Mouse (Mus musculus) mesoderm, embryonic 11.5 days (tissue): ENCODE measurements around the gene Gse1.
"Not testable (repeated sequence)": the region's sequence is repeated elsewhere in the genome, so short reads cannot be mapped to it uniquely, and the experiment has no call there.

Experiments
- DNase-seq: peaks from one replicate; pipeline ENCODE4 v3.0.0-alpha.2; 2012; ENCODE audit warnings: low read depth, low spot score

Gse1 gene

DNA sequence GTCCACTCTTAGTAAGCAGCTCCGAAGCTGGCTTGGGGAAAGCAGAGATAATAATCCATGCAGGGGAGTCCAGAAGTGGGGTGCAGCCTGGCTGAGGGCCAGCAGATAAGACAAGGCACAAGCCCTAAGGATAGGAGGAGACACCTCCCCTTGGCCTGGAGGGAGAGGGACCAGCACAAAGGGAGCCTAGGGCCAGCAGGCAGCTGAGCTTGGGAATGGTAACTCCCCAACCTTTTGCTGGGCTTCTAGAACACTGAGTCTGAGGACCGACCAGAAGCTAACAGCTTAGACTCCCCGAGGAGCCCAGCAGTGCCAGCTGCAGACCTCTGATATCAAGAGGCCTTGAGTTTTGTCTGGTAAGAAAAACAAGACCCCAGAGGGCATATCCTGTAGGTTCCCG, 115.9 kb downstream of the Gse1 start:
- no peak for DNase-seq

- DNase-seq = no peak
These were observed 116.3 kb downstream of the Gse1 start for GRCm38 (mm10) chr8:120344583-120344982.

DNA sequence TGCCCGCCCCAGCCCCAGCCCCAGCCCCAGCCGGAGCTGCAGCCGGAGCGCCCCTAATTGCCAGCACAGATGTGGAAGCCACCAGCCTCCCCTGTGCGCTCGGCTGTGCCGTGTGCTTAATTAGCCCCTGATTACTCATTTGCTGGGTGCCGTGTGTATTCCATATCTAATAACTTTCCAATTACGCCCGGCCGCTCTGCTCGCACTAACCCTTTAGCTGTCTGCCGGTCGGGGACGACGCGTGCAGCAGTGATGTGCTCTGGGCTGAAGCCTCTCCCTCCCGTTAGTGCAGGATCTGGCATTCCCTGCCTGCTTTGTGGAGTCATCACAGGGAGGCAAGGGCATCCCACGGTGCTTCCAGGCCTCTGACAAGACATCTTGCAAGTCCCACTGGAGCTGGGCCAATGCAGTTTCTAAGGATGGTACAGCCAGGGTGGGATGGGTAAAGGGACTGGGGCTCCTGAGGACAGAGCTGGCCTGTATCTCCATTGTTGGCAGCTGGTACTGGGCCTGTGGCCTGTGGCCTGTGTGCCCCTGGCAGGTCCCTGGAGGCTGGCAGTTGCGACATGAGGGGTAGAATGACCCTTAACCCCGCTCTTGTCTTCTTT, 119.6 kb downstream of the Gse1 start:
- DNase-seq = no peak

DNA sequence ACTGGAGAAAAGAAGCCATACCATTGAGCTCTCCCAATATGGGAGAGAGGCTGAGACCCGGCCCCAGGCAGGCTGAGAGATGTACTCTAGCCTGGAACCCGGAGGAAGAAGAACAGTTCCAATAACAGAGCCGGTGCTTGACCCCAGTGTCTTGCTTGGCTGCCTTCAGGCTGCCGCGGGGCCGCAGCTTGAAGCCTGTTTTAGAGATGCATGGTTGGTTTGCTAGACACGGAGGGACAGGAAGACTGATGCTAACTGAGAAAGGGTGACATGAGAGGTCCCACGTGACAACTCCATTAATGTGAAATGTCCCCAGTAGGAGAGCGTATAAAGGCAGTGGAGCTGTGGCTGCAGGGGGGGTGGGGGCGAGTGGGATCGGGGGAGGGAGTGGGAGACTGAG, 120.7 kb downstream of the Gse1 start:
- no peak for DNase-seq

GRCm38 (mm10) chr8:120351332-120352071, 123.2 kb downstream of the Gse1 start:
- DNase-seq = no peak

- DNase-seq = no peak
These were observed 123.8 kb downstream of the Gse1 start for GRCm38 (mm10) chr8:120352096-120352495.

DNA sequence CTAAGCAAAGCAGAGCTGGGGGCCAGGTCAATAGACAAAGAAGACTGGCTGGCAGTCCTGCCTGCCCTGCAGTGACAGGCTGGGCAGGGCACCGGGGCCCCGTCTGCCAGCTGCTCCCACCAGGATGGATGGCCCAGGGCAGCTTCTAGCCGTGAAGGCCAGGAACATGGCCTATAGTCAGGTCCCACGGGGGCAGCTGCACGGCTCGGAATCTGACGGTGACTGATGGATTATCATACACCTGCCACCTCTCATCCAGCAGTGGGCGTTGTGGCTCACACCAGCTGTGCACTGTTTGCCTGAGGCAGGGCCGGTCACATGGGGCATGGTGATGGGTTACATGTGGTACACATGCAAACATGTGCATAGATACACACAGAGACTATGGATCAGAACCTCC, 127.8 kb downstream of the Gse1 start:
- DNase-seq = peak; percentile 66

- no peak for DNase-seq
These were observed 129.2 kb downstream of the Gse1 start for GRCm38 (mm10) chr8:120357504-120357903.

DNA sequence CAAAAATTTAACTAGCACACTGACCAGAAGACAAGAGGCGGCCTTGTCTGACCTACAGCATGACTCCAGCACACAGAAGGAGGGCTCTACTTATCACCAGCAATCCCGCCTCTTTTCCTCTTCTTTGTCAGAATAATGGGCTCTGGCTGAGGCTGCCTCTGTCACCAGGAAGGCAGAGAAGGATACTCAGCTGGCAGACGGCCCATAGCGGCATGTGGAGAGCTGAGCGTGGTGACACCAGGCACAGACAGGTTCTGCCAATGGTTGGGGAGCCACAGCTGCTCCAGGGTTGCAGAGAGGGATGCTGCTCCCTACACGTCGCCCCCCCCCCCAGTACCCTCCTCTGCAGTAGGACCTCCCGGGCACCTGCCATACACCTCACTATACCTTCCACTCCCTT, 133.0 kb downstream of the Gse1 start:
- DNase-seq = no peak

DNA sequence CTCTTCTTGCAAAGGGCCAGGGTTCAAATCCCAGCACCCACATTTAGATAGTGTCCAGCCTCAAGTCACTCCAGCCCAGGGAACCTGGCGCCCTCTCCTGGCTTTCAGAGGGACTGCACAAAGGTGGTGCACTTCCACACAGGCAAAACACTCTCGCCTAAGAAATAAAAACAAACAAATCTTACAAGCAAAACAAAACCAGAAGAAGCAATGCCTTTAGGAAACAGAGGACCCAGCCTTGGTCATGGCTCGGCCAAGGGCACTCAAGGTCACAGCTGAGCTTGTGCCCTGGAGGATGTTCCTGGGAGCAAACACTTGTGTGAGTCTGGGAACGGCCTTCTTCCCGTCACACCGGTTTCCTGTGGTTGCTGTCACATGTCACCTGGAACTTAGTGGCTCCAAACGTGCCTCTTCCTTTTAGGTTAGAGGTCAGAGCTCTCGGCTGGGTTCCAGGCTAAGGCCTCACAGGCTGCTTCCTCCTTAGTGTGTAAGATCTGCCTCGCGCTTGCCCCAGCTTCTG, 135.4 kb downstream of the Gse1 start:
- no peak for DNase-seq

- no peak for DNase-seq
These were observed 136.0 kb downstream of the Gse1 start for GRCm38 (mm10) chr8:120364093-120364725.

- no peak for DNase-seq
These were observed 138.6 kb downstream of the Gse1 start for GRCm38 (mm10) chr8:120366840-120367239.

- not testable (repeated sequence) for DNase-seq
These were observed 139.9 kb downstream of the Gse1 start for GRCm38 (mm10) chr8:120368191-120368590.

- DNase-seq = peak; percentile 76
These were observed 140.8 kb downstream of the Gse1 start for GRCm38 (mm10) chr8:120368814-120369649.

GRCm38 (mm10) chr8:120369956-120370355, 141.7 kb downstream of the Gse1 start:
- no peak for DNase-seq

DNA sequence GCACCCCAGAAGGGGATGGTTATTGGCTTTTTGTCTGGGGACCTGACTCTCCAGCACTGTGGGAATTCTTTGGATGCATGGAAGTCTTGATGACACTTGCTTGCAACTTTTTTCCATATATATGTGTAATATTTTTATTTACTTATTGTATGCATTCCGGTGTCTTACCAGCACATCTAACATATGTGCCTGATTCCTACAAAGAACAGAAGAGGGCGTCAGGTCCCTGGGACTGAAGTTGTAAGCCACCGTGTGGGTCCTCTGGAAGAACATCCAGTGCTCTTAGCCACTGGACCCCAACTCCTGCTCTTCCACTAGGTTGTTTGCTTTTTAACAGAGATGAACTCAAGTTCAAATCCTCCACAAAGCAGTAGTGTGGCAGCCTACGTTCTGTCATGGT, 142.2 kb downstream of the Gse1 start:
- DNase-seq = no peak

DNA sequence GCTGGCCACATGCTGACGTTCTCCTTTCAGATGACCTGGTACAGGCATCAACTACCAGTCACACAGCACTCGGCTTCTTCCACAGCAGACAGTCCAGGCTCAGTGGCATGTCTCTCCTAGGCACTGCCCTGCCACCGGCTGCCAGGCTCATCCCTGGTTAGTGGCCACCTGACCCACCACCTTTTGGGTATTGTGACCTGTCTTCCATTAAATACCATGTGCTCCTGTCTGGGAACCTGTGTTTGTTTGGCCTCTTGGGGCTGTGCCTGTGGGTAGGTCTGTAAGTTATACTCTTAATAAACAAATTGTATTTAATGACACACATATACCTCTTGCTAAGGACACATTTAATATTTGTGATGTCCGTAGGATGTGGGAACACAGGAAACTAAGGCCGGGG, 142.9 kb downstream of the Gse1 start:
- no peak for DNase-seq

DNA sequence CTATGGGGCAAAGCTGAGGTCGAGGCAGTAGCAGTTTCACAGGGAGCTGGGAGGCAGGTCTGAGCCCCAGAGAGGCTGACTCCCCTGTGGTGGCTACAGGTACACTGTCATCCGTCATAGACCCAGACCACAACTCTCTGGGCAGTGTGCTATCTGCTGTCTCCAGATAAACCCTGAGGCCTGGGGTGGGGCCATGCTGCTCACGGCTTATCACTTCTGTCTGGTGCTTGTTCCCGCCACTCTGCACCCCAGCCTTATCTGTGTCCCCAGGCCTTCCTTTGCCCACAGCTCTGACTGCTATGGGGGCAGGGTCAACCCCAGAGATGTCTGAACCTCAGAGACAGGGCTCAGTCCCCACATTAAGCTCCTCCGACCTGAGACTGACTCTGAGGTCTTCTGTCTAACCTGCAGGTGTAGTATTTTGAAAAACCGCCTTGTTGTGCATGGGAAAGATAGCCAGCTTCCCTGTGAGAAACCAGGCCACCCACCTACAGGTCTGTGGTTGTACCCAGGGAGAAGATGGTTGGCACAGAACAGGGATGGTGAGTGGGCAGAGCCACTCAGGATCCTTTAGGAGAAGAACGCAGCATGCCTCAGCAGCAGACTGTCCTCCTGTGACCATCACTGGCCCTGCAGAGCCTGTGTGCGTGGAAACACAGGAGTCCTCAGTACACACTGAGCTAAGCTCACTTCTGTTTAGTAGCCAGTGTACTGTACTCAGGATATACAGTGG, 143.6 kb downstream of the Gse1 start:
- DNase-seq = no peak

DNA sequence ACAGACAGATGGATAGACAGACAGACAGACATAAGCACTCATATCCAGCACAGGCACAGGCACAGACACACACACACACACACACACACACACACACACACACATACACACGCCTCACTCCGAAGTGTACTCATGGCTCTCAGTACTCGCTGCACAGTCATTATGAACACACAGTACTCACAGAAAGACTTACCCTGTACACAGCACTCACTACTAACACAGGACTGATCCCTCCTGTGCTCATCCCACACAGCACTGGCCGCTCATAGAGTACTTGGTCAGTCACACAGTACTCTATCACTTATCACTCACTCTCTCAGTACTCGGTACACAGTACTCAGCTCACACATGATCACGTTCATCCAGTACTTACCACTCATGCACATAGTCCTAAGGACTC, 144.4 kb downstream of the Gse1 start:
- DNase-seq = no peak

DNA sequence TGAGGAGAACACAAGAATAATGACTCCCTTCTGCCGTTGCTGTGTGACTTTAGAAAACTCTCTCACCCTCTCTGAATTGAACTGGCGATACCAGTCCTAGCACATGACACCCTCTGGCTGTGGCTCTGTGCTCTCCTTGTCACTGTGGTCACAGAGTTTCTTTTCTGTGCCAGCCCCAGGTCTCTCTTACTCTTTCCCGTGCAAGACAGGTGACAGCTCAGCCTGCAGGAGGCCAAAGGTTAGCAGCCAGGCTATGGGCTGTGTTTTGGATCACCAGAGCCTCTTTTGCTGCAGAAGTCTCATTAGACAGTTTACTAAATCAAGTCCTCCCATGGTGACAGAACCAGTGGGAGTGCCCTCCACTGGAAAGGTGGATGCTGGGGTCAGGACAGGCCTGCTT, 145.4 kb downstream of the Gse1 start:
- no peak for DNase-seq

- no peak for DNase-seq
These were observed 145.8 kb downstream of the Gse1 start for GRCm38 (mm10) chr8:120374070-120374469.
